Mouse (Mus musculus): ENCODE measurements around the gene Asb4. TPM values are rescaled to one million over a fixed set of nuclear protein-coding genes. Genes with fewer than 3 reads are reported as not detected.

Asb4 gene
- polyA plus RNA-seq (2017; shearing (Covaris generic)), result 0.27 TPM

DNA sequence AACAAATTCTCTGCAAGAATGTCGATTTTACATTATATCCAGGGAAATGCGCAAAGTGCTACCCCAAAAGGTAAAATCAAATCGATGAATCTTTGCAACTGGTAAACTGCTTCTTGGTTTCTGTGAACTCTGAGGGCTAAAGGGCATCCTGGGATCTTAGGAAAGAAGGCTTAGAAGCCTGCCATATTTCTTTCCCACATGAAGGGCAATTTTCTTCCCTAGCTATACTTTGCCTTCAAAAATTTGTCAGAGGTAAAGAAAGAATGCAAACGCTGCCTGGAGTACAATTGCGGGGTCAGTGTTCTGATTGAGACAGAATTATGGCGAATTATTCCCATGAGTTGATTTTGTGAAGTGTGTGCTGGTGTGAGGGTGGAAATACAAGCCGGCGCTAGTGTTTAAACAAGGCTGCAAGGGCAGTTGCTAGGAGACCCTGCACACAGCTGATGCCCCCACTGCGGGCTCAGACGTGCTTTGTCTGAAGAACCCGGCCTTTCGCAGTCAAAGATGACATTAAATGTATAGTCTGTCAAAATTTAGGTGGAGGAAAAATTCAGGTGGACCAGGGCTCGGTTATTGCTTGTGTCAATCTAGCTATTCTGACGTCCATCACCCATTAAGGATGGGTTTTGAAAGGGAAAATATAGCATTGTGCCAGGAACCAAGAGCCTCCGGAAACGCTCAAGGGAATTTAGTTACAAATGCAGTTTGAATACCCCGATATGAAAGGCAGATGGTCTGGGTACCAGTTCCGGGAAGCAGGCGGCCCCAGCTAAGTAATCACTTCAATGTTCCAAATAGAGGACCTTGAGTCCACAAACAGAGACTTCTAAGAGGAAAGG, at the start of gene Asb4:
TSS of gene Asb4 (plus strand) at position 51 of the 842 bp plus-strand sequence.

Other genes with a start within 250 kb of the Asb4 start
- not detected for gene Pon1, start 189.4 kb upstream of the Asb4 start, polyA plus RNA-seq (2017; shearing (Covaris generic))
- 0.60 TPM for gene Pon3, start 127.1 kb upstream of the Asb4 start, polyA plus RNA-seq (2017; shearing (Covaris generic))
- gene Pon2, start 84.9 kb upstream of the Asb4 start, polyA plus RNA-seq (2017; shearing (Covaris generic)), result 74.4 TPM
- not detected for gene Pdk4, start 112.9 kb downstream of the Asb4 start, polyA plus RNA-seq (2017; shearing (Covaris generic))